Mouse (Mus musculus) forebrain, embryonic 15.5 days (tissue): ENCODE measurements at regions not wholly inside any gene's neighbourhood (a gene's known extent, or its start where the extent isn't known, plus 50 kb on each side); places are given as distances from the start of the nearest gene placed in this dataset.

Experiments
- ATAC-seq: fragments of 200-750 bp; cut with Nextera tagmentation; replicated peaks from 2 replicates; pipeline ENCODE4 v1.8.0; 2017; ENCODE audit warnings: mild to moderate bottlenecking, moderate TSS enrichment, moderate library complexity
- H3K27ac ChIP-seq: fragments of 300-500 bp; sonication (generic); replicated peaks from 2 replicates; pipeline ENCODE4 v1.5.1; 2015; ENCODE audit warnings: mild to moderate bottlenecking, inconsistent platforms
- H3K27me3 ChIP-seq: fragments of 300-500 bp; sonication (generic); 2 replicates; pipeline ENCODE4 v1.6.1; 2015; ENCODE audit warnings: inconsistent platforms
- H3K36me3 ChIP-seq: fragments of 300-500 bp; sonication (generic); 2 replicates; pipeline ENCODE4 v1.6.1; 2015; ENCODE audit warnings: mild to moderate bottlenecking, inconsistent platforms
- H3K4me1 ChIP-seq: fragments of 300-500 bp; sonication (generic); 2 replicates; pipeline ENCODE4 v1.6.1; 2015; ENCODE audit warnings: inconsistent platforms
- H3K4me2 ChIP-seq: fragments of 300-500 bp; sonication (generic); replicated peaks from 2 replicates; pipeline ENCODE4 v1.6.1; 2015; ENCODE audit warnings: mild to moderate bottlenecking, inconsistent platforms
- H3K4me3 ChIP-seq: fragments of 300-500 bp; sonication (generic); 2 replicates; pipeline ENCODE4 v1.5.1; 2015; ENCODE audit warnings: mild to moderate bottlenecking, inconsistent platforms
- H3K9ac ChIP-seq: fragments of 300-500 bp; sonication (generic); replicated peaks from 2 replicates; pipeline ENCODE4 v1.6.1; 2015; ENCODE audit warnings: mild to moderate bottlenecking, inconsistent platforms
- H3K9me3 ChIP-seq: fragments of 300-500 bp; sonication (generic); 2 replicates; pipeline ENCODE4 v1.6.1; 2016; ENCODE audit warnings: inconsistent platforms
- WGBS: fragments of 180-500 bp; shearing (Covaris S2); methylation state at CpG from one replicate; pipeline ENCODE4 v1.1.7; 2015; ENCODE audit warnings: mixed read lengths; 5-methylcytosine and 5-hydroxymethylcytosine counted together

DNA sequence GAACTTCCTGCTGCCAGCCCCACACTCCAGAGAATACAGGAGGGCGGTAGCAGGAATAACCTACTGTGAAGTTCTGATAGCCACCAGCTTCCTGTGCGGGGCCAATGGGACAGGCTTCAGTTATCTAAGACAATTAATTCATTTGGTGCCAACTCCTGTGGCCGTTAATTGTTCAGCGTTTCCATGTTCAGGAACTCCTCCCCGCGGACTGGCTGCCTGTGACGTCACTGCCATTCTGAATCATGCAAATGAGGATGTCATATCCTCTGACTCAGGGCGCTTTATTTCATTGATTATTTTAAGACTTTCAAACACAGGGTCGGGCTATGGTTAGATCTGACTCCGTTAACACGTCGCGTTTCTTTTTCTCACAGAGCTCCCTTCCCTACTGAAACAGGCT, 225.8 kb upstream of the N6amt1 start:
- Histone ChIP-seq H3K27ac (no peak overlapping the region), H3K4me2 (peak overlapping the region; percentile 35), H3K4me3 (peak overlapping the region; percentile 32), H3K36me3 (no peaks in the 10 kb centered on the region), H3K27me3 (no peaks in the 10 kb centered on the region), H3K4me1 (no peaks in the 10 kb centered on the region), H3K9me3 (no peaks in the 10 kb centered on the region), H3K9ac (no peak overlapping the region)
- peak; percentile 87 for ATAC-seq
- WGBS: 50% methylated on average over 13 of the region's 13 CpGs

- H3K9ac ChIP-seq: no peak overlapping the region
- no peak overlapping the region for H3K27ac ChIP-seq
- no peaks in the 10 kb centered on the region for H3K9me3 ChIP-seq
- no peaks in the 10 kb centered on the region for H3K27me3 ChIP-seq
- ATAC-seq: no peak
- no peaks in the 10 kb centered on the region for H3K36me3 ChIP-seq
- no peaks in the 10 kb centered on the region for H3K4me1 ChIP-seq
- H3K4me3 ChIP-seq: no peak overlapping the region
- H3K4me2 ChIP-seq: no peak overlapping the region
- 85% methylated on average over 7 of the region's 7 CpGs for WGBS
Measured at GRCm38 (mm10) chr16:87124519-87124918, 229.5 kb upstream of the N6amt1 start.

- Histone ChIP-seq H3K9me3 (no peaks in the 10 kb centered on the region), H3K4me1 (no peaks in the 10 kb centered on the region), H3K9ac (no peak overlapping the region), H3K36me3 (no peaks in the 10 kb centered on the region), H3K27ac (no peak overlapping the region), H3K4me3 (no peak overlapping the region), H3K27me3 (no peaks in the 10 kb centered on the region), H3K4me2 (no peak overlapping the region)
- 78% methylated on average over 2 of the region's 2 CpGs for WGBS
- ATAC-seq: no peak
Measured at GRCm38 (mm10) chr16:87103599-87103998, 250.4 kb upstream of the N6amt1 start.

DNA sequence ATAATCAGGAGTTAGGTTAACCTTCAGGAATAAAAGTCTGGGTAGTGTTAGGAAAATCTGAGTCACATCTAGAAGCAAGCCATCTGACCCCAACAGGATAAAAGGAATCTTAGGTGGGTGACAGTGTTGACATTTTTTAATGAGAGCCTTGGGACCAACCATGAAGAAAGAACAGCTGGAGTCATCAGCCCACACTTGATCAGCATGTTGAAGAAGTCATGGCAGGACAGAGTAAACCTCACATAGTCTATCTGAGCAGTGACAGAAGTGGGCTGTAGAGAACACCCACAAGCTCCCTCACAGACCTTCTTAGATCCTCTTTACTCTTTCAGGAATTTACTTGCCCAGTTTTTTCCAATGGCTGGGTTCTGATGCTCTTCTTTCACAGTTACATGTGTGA, 251.9 kb upstream of the N6amt1 start:
- no peak overlapping the region for H3K27ac ChIP-seq
- H3K9ac ChIP-seq: no peak overlapping the region
- no peaks in the 10 kb centered on the region for H3K4me1 ChIP-seq
- H3K4me3 ChIP-seq: no peak overlapping the region
- no peaks in the 10 kb centered on the region for H3K27me3 ChIP-seq
- no peaks in the 10 kb centered on the region for H3K9me3 ChIP-seq
- H3K36me3 ChIP-seq: no peaks in the 10 kb centered on the region
- ATAC-seq: no peak
- H3K4me2 ChIP-seq: no peak overlapping the region

GRCm38 (mm10) chr16:87092011-87092410, 262.0 kb upstream of the N6amt1 start:
- 79% methylated on average over 2 of the region's 2 CpGs for WGBS
- no peak for ATAC-seq
- H3K9me3 ChIP-seq: no peaks in the 10 kb centered on the region
- no peak overlapping the region for H3K4me3 ChIP-seq
- no peak overlapping the region for H3K9ac ChIP-seq
- H3K36me3 ChIP-seq: no peaks in the 10 kb centered on the region
- H3K27ac ChIP-seq: no peak overlapping the region
- no peaks in the 10 kb centered on the region for H3K27me3 ChIP-seq
- no peak overlapping the region for H3K4me2 ChIP-seq
- no peaks in the 10 kb centered on the region for H3K4me1 ChIP-seq

GRCm38 (mm10) chr16:87089322-87089721, 264.7 kb upstream of the N6amt1 start:
- Histone ChIP-seq H3K27ac (no peak overlapping the region), H3K36me3 (no peaks in the 10 kb centered on the region), H3K4me3 (no peak overlapping the region), H3K27me3 (no peaks in the 10 kb centered on the region), H3K9ac (no peak overlapping the region), H3K4me1 (no peaks in the 10 kb centered on the region), H3K4me2 (no peak overlapping the region), H3K9me3 (no peaks in the 10 kb centered on the region)
- 85% methylated on average over 3 of the region's 3 CpGs for WGBS
- no peak for ATAC-seq

- no peaks in the 10 kb centered on the region for H3K27me3 ChIP-seq
- no peaks in the 10 kb centered on the region for H3K36me3 ChIP-seq
- no peak overlapping the region for H3K4me3 ChIP-seq
- no peaks in the 10 kb centered on the region for H3K9me3 ChIP-seq
- 85% methylated on average over 2 of the region's 2 CpGs for WGBS
- H3K9ac ChIP-seq: no peak overlapping the region
- H3K4me1 ChIP-seq: no peaks in the 10 kb centered on the region
- H3K27ac ChIP-seq: no peak overlapping the region
- no peak overlapping the region for H3K4me2 ChIP-seq
- ATAC-seq: no peak
Measured at GRCm38 (mm10) chr16:87083505-87083904, 270.5 kb upstream of the N6amt1 start.

DNA sequence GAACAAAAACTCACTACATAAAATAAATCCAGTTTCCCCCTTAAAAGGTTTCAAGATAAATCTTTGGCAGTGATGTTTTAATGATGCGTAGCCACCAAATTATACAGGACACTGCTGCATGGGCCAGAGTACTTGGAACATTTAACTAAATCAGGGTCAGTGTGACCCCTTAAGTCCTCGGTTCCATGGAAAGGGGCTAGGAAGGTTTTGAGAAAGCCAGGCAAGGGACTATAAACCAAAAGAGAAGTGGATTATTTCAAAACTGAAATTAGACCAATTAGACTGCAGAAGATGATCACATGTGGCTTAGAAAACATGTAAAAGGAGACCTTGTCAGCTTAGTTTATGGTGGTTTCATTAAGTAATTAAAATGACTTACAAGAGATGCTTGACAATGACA, 276.6 kb upstream of the N6amt1 start:
- Histone ChIP-seq H3K4me1 (no peaks in the 10 kb centered on the region), H3K4me3 (no peak overlapping the region), H3K9ac (no peak overlapping the region), H3K4me2 (no peak overlapping the region), H3K36me3 (no peaks in the 10 kb centered on the region), H3K27ac (no peak overlapping the region), H3K9me3 (no peaks in the 10 kb centered on the region), H3K27me3 (no peaks in the 10 kb centered on the region)
- 97% methylated on average over 2 of the region's 2 CpGs for WGBS
- ATAC-seq: no peak

DNA sequence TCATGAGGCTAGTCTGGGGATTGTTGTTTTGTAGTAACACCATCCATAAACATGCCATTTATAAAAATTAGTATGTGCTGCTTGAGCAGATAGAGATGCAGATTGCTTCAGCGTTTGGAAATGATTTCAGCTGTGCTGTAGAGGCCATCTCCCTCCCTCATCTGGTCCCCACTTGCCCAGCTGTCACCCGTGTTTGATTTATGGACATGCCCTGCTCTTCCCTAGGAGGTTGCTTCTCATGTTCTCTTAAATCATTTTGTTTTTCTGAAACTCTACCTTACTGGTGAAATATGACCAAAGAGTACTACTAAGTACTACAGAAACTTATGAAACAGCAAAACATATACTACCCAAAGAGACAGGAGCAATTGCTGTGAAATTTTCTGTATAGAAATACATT, 284.7 kb upstream of the N6amt1 start:
- 90% methylated on average over 2 of the region's 2 CpGs for WGBS

GRCm38 (mm10) chr16:87067981-87068380, 286.0 kb upstream of the N6amt1 start:
- no peak overlapping the region for H3K9ac ChIP-seq
- H3K4me1 ChIP-seq: no peaks in the 10 kb centered on the region
- no peak; the same call in 1 of the 2 replicates for ATAC-seq
- no peaks in the 10 kb centered on the region for H3K27me3 ChIP-seq
- H3K36me3 ChIP-seq: no peaks in the 10 kb centered on the region
- 32% methylated on average over 1 of the region's 1 CpGs for WGBS
- no peak overlapping the region for H3K4me2 ChIP-seq
- no peak overlapping the region for H3K4me3 ChIP-seq
- H3K9me3 ChIP-seq: no peaks in the 10 kb centered on the region
- H3K27ac ChIP-seq: no peak overlapping the region

More for the DNA sequence above, 284.7 kb upstream of the N6amt1 start:
- H3K9me3 ChIP-seq: no peaks in the 10 kb centered on the region
- no peak for ATAC-seq
- H3K27ac ChIP-seq: no peak overlapping the region
- no peaks in the 10 kb centered on the region for H3K36me3 ChIP-seq
- H3K4me3 ChIP-seq: no peak overlapping the region
- H3K9ac ChIP-seq: no peak overlapping the region
- H3K27me3 ChIP-seq: no peaks in the 10 kb centered on the region
- H3K4me2 ChIP-seq: no peak overlapping the region
- no peaks in the 10 kb centered on the region for H3K4me1 ChIP-seq

- 68% methylated on average over 5 of the region's 5 CpGs for WGBS
- no peaks in the 10 kb centered on the region for H3K9me3 ChIP-seq
- no peaks in the 10 kb centered on the region for H3K36me3 ChIP-seq
- H3K4me1 ChIP-seq: no peaks in the 10 kb centered on the region
- H3K27me3 ChIP-seq: no peaks in the 10 kb centered on the region
- H3K4me3 ChIP-seq: no peak overlapping the region
- ATAC-seq: no peak
- H3K4me2 ChIP-seq: no peak overlapping the region
- no peak overlapping the region for H3K27ac ChIP-seq
- H3K9ac ChIP-seq: no peak overlapping the region
Measured at GRCm38 (mm10) chr16:87067523-87067922, 286.5 kb upstream of the N6amt1 start.

DNA sequence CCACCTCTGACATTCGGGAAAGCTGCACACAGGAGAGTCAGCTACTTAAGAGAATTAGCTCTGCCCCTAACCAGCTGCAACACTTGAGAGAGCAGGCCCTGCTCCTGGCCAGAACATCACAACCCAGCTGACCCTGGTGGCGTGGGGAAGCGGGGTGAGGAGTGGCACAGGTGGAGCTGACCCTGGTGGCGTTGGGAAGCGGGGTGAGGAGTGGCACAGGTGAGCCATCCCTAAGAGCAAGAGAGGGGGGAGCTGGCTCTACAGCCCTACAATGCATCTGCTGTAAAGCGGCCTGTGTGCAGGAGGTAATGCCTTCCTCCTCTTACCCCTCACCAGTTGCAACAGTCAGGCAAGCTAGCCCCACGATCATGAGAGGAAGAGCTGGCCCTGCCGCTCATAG, 293.5 kb upstream of the N6amt1 start:
- WGBS: 85% methylated on average over 8 of the region's 8 CpGs
- Histone ChIP-seq H3K27ac (no peak overlapping the region), H3K4me3 (no peak overlapping the region), H3K9me3 (no peaks in the 10 kb centered on the region), H3K27me3 (no peaks in the 10 kb centered on the region), H3K4me2 (no peak overlapping the region), H3K4me1 (no peaks in the 10 kb centered on the region), H3K36me3 (no peaks in the 10 kb centered on the region), H3K9ac (no peak overlapping the region)
- no peak for ATAC-seq

GRCm38 (mm10) chr16:87049741-87050383, 304.1 kb upstream of the N6amt1 start:
- WGBS: 92% methylated on average over 8 of the region's 8 CpGs
- Histone ChIP-seq H3K4me3 (no peak overlapping the region), H3K9me3 (no peaks in the 10 kb centered on the region), H3K27ac (no peak overlapping the region), H3K4me2 (no peak overlapping the region), H3K27me3 (no peaks in the 10 kb centered on the region), H3K4me1 (no peaks in the 10 kb centered on the region), H3K9ac (no peak overlapping the region), H3K36me3 (no peaks in the 10 kb centered on the region)
- ATAC-seq: no peak
